Comparison of ENCODE assay signal across 8 mouse cellular contexts in the genomic region with DNA sequence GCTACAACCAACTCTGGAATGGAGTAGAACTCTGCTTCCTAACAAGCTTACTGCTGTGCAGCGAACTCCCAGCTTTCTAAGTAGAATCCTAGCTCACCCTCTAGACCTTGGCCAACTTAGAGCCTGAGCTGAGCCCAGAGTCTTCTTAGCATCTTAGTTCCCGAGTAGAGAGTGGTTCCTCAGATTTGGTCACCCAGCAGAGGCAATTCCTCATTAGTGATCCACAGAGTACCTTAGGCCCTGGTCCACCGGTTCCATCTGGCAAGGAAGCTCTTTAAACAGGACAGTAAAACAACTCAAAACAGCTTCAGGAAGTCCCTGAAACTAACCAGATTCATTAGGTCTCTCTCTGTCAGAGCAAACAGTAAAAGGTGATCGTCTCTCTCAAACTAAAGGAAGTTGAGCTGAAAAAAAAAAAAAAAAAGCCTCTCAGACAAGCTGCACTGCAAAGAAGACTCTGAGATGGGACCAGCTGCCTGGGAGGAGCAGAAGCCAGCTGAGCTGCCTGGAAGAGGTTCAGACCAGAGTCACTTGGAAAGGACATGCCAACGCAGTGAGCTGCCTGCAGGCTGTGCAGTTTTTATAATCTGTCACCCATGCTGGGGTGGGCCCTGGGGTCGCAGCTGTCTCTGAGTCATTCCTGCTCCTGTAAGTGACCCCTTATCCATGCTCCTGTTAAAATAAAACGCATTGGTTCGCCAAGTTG. TPM values are rescaled to one million over a fixed set of nuclear protein-coding genes. Genes with fewer than 3 reads are reported as not detected.
DNase-seq lines count a peak whose midpoint lies in the region; ATAC-seq lines count a peak whose summit lies in the region.

No protein-coding gene starts in this region.

- peaks cover 10% of the 10 kb centered on the region for H3K4me1 ChIP-seq in hindbrain, embryonic 12.5 days

- H3K9ac ChIP-seq in hindbrain, embryonic 12.5 days: peak overlapping the region; percentile 73

- peak; percentile 34 for DNase-seq in MEL-GATA-1-ER (ENCODE audit: extremely low read depth, low read depth)
- DNase-seq in cerebellum, adult 11 months: peak; percentile 43
- peak; percentile 19 for DNase-seq in forelimb bud, embryonic 11.5 days (ENCODE audit: low read depth, low spot score)
- peak; percentile 22 to 43 for DNase-seq in layer of hippocampus, postnatal 25 days (ENCODE audit: extremely low spot score in 1 of 2, low spot score in 1 of 2)
- peak; percentile 67 for DNase-seq in lung, postnatal 10 days
- peak; percentile 11 to 20 for DNase-seq in right cerebral cortex, postnatal 36 days (ENCODE audit: low spot score in 2 of 2)

- 33% methylated on average over 8 of the region's 8 CpGs for WGBS in hindbrain, embryonic 12.5 days

- H3K27me3 ChIP-seq in hindbrain, embryonic 12.5 days: no peaks in the 10 kb centered on the region

- peak overlapping the region; percentile 98 for H3K4me3 ChIP-seq in hindbrain, embryonic 12.5 days

- H3K27ac ChIP-seq in hindbrain, embryonic 12.5 days: peak overlapping the region; percentile 98

- H3K36me3 ChIP-seq in hindbrain, embryonic 12.5 days: no peaks in the 10 kb centered on the region

- H3K4me2 ChIP-seq in hindbrain, embryonic 12.5 days (replicated peaks): peak overlapping the region; percentile 82

- no peak for ATAC-seq in hindbrain, embryonic 12.5 days (ENCODE audit: low FRiP score)
- no peak for ATAC-seq in activated CD4-positive, CD25-positive, alpha-beta regulatory T cell, adult 4 months

- no peaks in the 10 kb centered on the region for H3K9me3 ChIP-seq in hindbrain, embryonic 12.5 days (replicated peaks)

RNA-seq across cellular contexts. Expression of a gene that starts 0.8 kb away (rescaled TPM):
- 40.5 and 43.9 TPM in 2 replicates for polyA plus RNA-seq in hindbrain, embryonic 12.5 days (2016; fragmentation: Nextera tagmentation; extraction: Ambion mirVana)
- 10 to 100 TPM; 50.1 to 51.7 TPM for total RNA-seq in layer of hippocampus, postnatal 25 days (2021)
- polyA plus RNA-seq in activated CD4-positive, CD25-positive, alpha-beta regulatory T cell, adult 4 months (2017; shearing (Covaris generic)): 10 to 100 TPM; 42.2 to 46.9 TPM

RNA-seq across cellular contexts. Expression of a gene that starts 1.2 kb away (rescaled TPM):
- 33.2 and 33.4 TPM in 2 replicates for polyA plus RNA-seq in hindbrain, embryonic 12.5 days (2016; fragmentation: Nextera tagmentation; extraction: Ambion mirVana)
- 10 to 100 TPM; 38.9 to 48.7 TPM for total RNA-seq in layer of hippocampus, postnatal 25 days (2021)
- 10 to 100 TPM; 27.1 to 27.3 TPM for polyA plus RNA-seq in activated CD4-positive, CD25-positive, alpha-beta regulatory T cell, adult 4 months (2017; shearing (Covaris generic))

Comparison
In these comparisons a context has a peak if more than half of its experiments do, and no peak if none do; other contexts are left out.
1. DNase-seq: peak in every context shown above with its lines; median percentile 67 in lung, postnatal 10 days; 43 in cerebellum, adult 11 months; 34 in MEL-GATA-1-ER; 32 in layer of hippocampus, postnatal 25 days; 19 in forelimb bud, embryonic 11.5 days; 16 in right cerebral cortex, postnatal 36 days.